12 mouse cellular contexts compared by ENCODE assay signal in genomic region chr17:31795893-31796292, GRCm38 (mm10).
"Had no signal": no experiment of that assay in that cellular context is flagged by ENCODE, and none has a peak within 500 bp of the region (broad histone marks: within the 10 kb centered on the region; RNA-seq: fewer than 3 reads in every experiment).

No protein-coding gene starts in this region.

- DNase-seq: lung, adult 18-20 months; lung, embryonic 14.5 days; lung, postnatal 10 days; lung, postnatal 4 days; midbrain, embryonic 14.5 days; right cerebral cortex, adult 18-20 months; right cerebral cortex, postnatal 25 days; right cerebral cortex, postnatal 4 days; spleen, adult 18-20 months; thymus, adult 18-20 months; thymus, postnatal 14 days; thymus, postnatal 36 days had no signal
